Mouse (Mus musculus): Measurements from ENCODE around the gene Cux2. TPM values are rescaled to one million over a fixed set of nuclear protein-coding genes. Genes with fewer than 3 reads are reported as not detected.

Cux2 gene
- polyA plus RNA-seq, 1 experiment: not detected

GRCm38 (mm10) chr5:122026284-122026683 lies 23.6 kb downstream of the Cux2 start:
- peaks cover 38% of the 10 kb centered on the region for H3K9me3 ChIP-seq
- peaks cover 7% of the 10 kb centered on the region for H3K27me3 ChIP-seq (replicated peaks)
- TF ChIP-seq GATA1 (IDR thresholded peaks at IDR 0.05; ENCODE audit: borderline replicate concordance, low read length) (no peak), FLI1 (IDR thresholded peaks at IDR 0.05; ENCODE audit: low read length) (no peak)
- H3K4me3 ChIP-seq (replicated peaks): no peak overlapping the region
- no peaks in the 10 kb centered on the region for H3K4me1 ChIP-seq
- H3K36me3 ChIP-seq (replicated peaks; ENCODE audit: low read length): no peaks in the 10 kb centered on the region

GRCm38 (mm10) chr5:122025117-122025516 lies 24.8 kb downstream of the Cux2 start:
- H3K36me3 ChIP-seq (replicated peaks; ENCODE audit: low read length): no peaks in the 10 kb centered on the region
- peaks cover 9% of the 10 kb centered on the region for H3K27me3 ChIP-seq (replicated peaks)
- H3K4me1 ChIP-seq: no peaks in the 10 kb centered on the region
- H3K4me3 ChIP-seq (replicated peaks): no peak overlapping the region
- TF ChIP-seq FLI1 (IDR thresholded peaks at IDR 0.05; ENCODE audit: low read length): no peak
- TF ChIP-seq GATA1 (IDR thresholded peaks at IDR 0.05; ENCODE audit: borderline replicate concordance, low read length): no peak
- H3K9me3 ChIP-seq: peaks cover 42% of the 10 kb centered on the region

- Histone ChIP-seq H3K4me3 (replicated peaks) (peak overlapping the region; percentile 18), H3K27me3 (replicated peaks) (peaks cover 36% of the 10 kb centered on the region), H3K36me3 (replicated peaks; ENCODE audit: low read length) (no peaks in the 10 kb centered on the region), H3K9me3 (peaks cover 30% of the 10 kb centered on the region), H3K4me1 (no peaks in the 10 kb centered on the region)
- TF ChIP-seq GATA1 (IDR thresholded peaks at IDR 0.05; ENCODE audit: borderline replicate concordance, low read length): no peak
Measured at GRCm38 (mm10) chr5:122019288-122019687, 30.6 kb downstream of the Cux2 start.

GRCm38 (mm10) chr5:122017778-122018177 lies 32.1 kb downstream of the Cux2 start:
- TF ChIP-seq FLI1 (IDR thresholded peaks at IDR 0.05; ENCODE audit: low read length) (no peak), GATA1 (IDR thresholded peaks at IDR 0.05; ENCODE audit: borderline replicate concordance, low read length) (no peak)
- Histone ChIP-seq H3K4me3 (replicated peaks) (no peak overlapping the region), H3K27me3 (replicated peaks) (peaks cover 37% of the 10 kb centered on the region), H3K4me1 (no peaks in the 10 kb centered on the region), H3K9me3 (peaks cover 17% of the 10 kb centered on the region), H3K36me3 (replicated peaks; ENCODE audit: low read length) (no peaks in the 10 kb centered on the region)

- Histone ChIP-seq H3K27me3 (replicated peaks) (peaks cover 38% of the 10 kb centered on the region), H3K36me3 (replicated peaks; ENCODE audit: low read length) (no peaks in the 10 kb centered on the region), H3K9me3 (peaks cover 12% of the 10 kb centered on the region), H3K4me1 (no peaks in the 10 kb centered on the region), H3K4me3 (replicated peaks) (no peak overlapping the region)
- TF ChIP-seq FLI1 (IDR thresholded peaks at IDR 0.05; ENCODE audit: low read length) (no peak), GATA1 (IDR thresholded peaks at IDR 0.05; ENCODE audit: borderline replicate concordance, low read length) (no peak)
Measured at GRCm38 (mm10) chr5:122017269-122017668, 32.6 kb downstream of the Cux2 start.

- peaks cover 43% of the 10 kb centered on the region for H3K27me3 ChIP-seq (replicated peaks)
- TF ChIP-seq GATA1 (IDR thresholded peaks at IDR 0.05; ENCODE audit: borderline replicate concordance, low read length) (no peak), FLI1 (IDR thresholded peaks at IDR 0.05; ENCODE audit: low read length) (no peak)
- H3K4me1 ChIP-seq: no peaks in the 10 kb centered on the region
- H3K9me3 ChIP-seq: peaks cover 7% of the 10 kb centered on the region
- no peak overlapping the region for H3K4me3 ChIP-seq (replicated peaks)
- no peaks in the 10 kb centered on the region for H3K36me3 ChIP-seq (replicated peaks; ENCODE audit: low read length)
Measured at GRCm38 (mm10) chr5:122016744-122017143, 33.2 kb downstream of the Cux2 start.

GRCm38 (mm10) chr5:122015149-122015548 lies 34.8 kb downstream of the Cux2 start:
- Histone ChIP-seq H3K4me1 (no peaks in the 10 kb centered on the region), H3K27me3 (replicated peaks) (peaks cover 48% of the 10 kb centered on the region), H3K4me3 (replicated peaks) (no peak overlapping the region), H3K36me3 (replicated peaks; ENCODE audit: low read length) (no peaks in the 10 kb centered on the region), H3K9me3 (peaks cover under 1% of the 10 kb centered on the region; the same call in 1 of the 2 replicates)
- TF ChIP-seq FLI1 (IDR thresholded peaks at IDR 0.05; ENCODE audit: low read length): no peak
- no peak for TF ChIP-seq GATA1 (IDR thresholded peaks at IDR 0.05; ENCODE audit: borderline replicate concordance, low read length)

GRCm38 (mm10) chr5:122014671-122015070 lies 35.2 kb downstream of the Cux2 start:
- no peak for TF ChIP-seq GATA1 (IDR thresholded peaks at IDR 0.05; ENCODE audit: borderline replicate concordance, low read length)
- no peak for TF ChIP-seq FLI1 (IDR thresholded peaks at IDR 0.05; ENCODE audit: low read length)
- H3K27me3 ChIP-seq (replicated peaks): peaks cover 51% of the 10 kb centered on the region
- peaks cover 4% of the 10 kb centered on the region; the same call in 1 of the 2 replicates for H3K9me3 ChIP-seq
- no peak overlapping the region for H3K4me3 ChIP-seq (replicated peaks)
- H3K4me1 ChIP-seq: no peaks in the 10 kb centered on the region
- H3K36me3 ChIP-seq (replicated peaks; ENCODE audit: low read length): no peaks in the 10 kb centered on the region

GRCm38 (mm10) chr5:122011289-122011688 lies 38.6 kb downstream of the Cux2 start:
- peaks cover 8% of the 10 kb centered on the region; the same call in 1 of the 2 replicates for H3K9me3 ChIP-seq
- peaks cover 42% of the 10 kb centered on the region for H3K27me3 ChIP-seq (replicated peaks)
- H3K36me3 ChIP-seq (replicated peaks; ENCODE audit: low read length): no peaks in the 10 kb centered on the region
- H3K4me3 ChIP-seq (replicated peaks): no peak overlapping the region
- H3K4me1 ChIP-seq: no peaks in the 10 kb centered on the region
- no peak for TF ChIP-seq GATA1 (IDR thresholded peaks at IDR 0.05; ENCODE audit: borderline replicate concordance, low read length)
- no peak for TF ChIP-seq FLI1 (IDR thresholded peaks at IDR 0.05; ENCODE audit: low read length)

- TF ChIP-seq FLI1 (IDR thresholded peaks at IDR 0.05; ENCODE audit: low read length) (no peak), GATA1 (IDR thresholded peaks at IDR 0.05; ENCODE audit: borderline replicate concordance, low read length) (no peak)
- peaks cover 5% of the 10 kb centered on the region; the same call in 1 of the 2 replicates for H3K4me1 ChIP-seq
- H3K4me3 ChIP-seq (replicated peaks): no peak overlapping the region
- peaks cover 32% of the 10 kb centered on the region for H3K27me3 ChIP-seq (replicated peaks)
- no peaks in the 10 kb centered on the region for H3K36me3 ChIP-seq (replicated peaks; ENCODE audit: low read length)
- peaks cover 9% of the 10 kb centered on the region; the same call in 1 of the 2 replicates for H3K9me3 ChIP-seq
Measured at GRCm38 (mm10) chr5:122007946-122008441, 41.9 kb downstream of the Cux2 start.
